Mouse (Mus musculus) limb, embryonic 12.5 days (tissue): Measurements from ENCODE around the gene Tmem106c. TPM values are rescaled to one million over a fixed set of nuclear protein-coding genes. Genes with fewer than 3 reads are reported as not detected.

ENCODE experiments used
- ATAC-seq: fragments of 200-750 bp; cut with Nextera tagmentation; 2 replicates; pipeline ENCODE4 v1.8.0; 2017; ENCODE audit warnings: low read depth, moderate TSS enrichment; ENCODE audit not compliant: insufficient number of reproducible peaks, insufficient read depth, low FRiP score, low TSS enrichment
- H3K27ac ChIP-seq: fragments of 300-500 bp; sonication (generic); 2 replicates; pipeline ENCODE4 v1.5.1; 2016; ENCODE audit warnings: mild to moderate bottlenecking, moderate library complexity
- H3K27me3 ChIP-seq: fragments of 300-500 bp; sonication (generic); 2 replicates; pipeline ENCODE4 v1.6.1; 2016; ENCODE audit warnings: mild to moderate bottlenecking, moderate library complexity
- H3K36me3 ChIP-seq: fragments of 300-500 bp; sonication (generic); 2 replicates; pipeline ENCODE4 v1.6.1; 2016; ENCODE audit warnings: mild to moderate bottlenecking, moderate library complexity
- H3K4me1 ChIP-seq: fragments of 300-500 bp; sonication (generic); replicated peaks from 2 replicates; pipeline ENCODE4 v1.6.1; 2016
- H3K4me2 ChIP-seq: fragments of 300-500 bp; sonication (generic); 2 replicates; pipeline ENCODE4 v1.6.1; 2016; ENCODE audit warnings: mild to moderate bottlenecking, moderate library complexity
- H3K4me3 ChIP-seq: fragments of 300-500 bp; sonication (generic); replicated peaks from 2 replicates; pipeline ENCODE4 v1.5.1; 2016; ENCODE audit warnings: mild to moderate bottlenecking
- H3K9ac ChIP-seq: fragments of 300-500 bp; sonication (generic); replicated peaks from 2 replicates; pipeline ENCODE4 v1.6.1; 2016; ENCODE audit warnings: mild to moderate bottlenecking, moderate library complexity
- H3K9me3 ChIP-seq: fragments of 300-500 bp; sonication (generic); 2 replicates; pipeline ENCODE4 v1.6.1; 2016; ENCODE audit warnings: mild to moderate bottlenecking, moderate library complexity
- WGBS: fragments of 180-500 bp; shearing (Covaris S2); methylation state at CpG from one replicate; pipeline ENCODE4 v1.1.7; 2016; 5-methylcytosine and 5-hydroxymethylcytosine counted together
- polyA plus RNA-seq: library from polyadenylated mRNA; unstranded; fragments of >200 nt; fragmentation: Nextera tagmentation; extraction: Ambion mirVana; gene quantifications from 2 replicates; pipeline ENCODE4 v1.2.1, GENCODE M21; 2016

Tmem106c gene
- polyA plus RNA-seq, 1 experiment from 2014 or later, result 33.9 TPM

- 1% methylated on average over 37 of the region's 37 CpGs for WGBS
- peak overlapping the region; percentile 93 for H3K9ac ChIP-seq
- H3K4me2 ChIP-seq, result peak overlapping the region; percentile 84
- H3K36me3 ChIP-seq, result peaks cover 39% of the 10 kb centered on the region
- H3K27ac ChIP-seq, result peak overlapping the region; percentile 97
- ATAC-seq, result no peak
- H3K27me3 ChIP-seq, result peaks cover 56% of the 10 kb centered on the region
- peak overlapping the region; percentile 72 for H3K4me3 ChIP-seq
- H3K4me1 ChIP-seq, result peaks cover 41% of the 10 kb centered on the region
- no peaks in the 10 kb centered on the region for H3K9me3 ChIP-seq
These were observed 37.5 kb downstream of the Tmem106c start for GRCm38 (mm10) chr15:98001321-98002112.

GRCm38 (mm10) chr15:98002113-98002990 lies 38.4 kb downstream of the Tmem106c start:
- Histone ChIP-seq H3K36me3 (peaks cover 31% of the 10 kb centered on the region), H3K27ac (peak overlapping the region; percentile 97), H3K4me1 (peaks cover 45% of the 10 kb centered on the region), H3K4me2 (peak overlapping the region; percentile 84), H3K27me3 (peaks cover 64% of the 10 kb centered on the region), H3K9me3 (no peaks in the 10 kb centered on the region), H3K9ac (peak overlapping the region; percentile 93), H3K4me3 (peak overlapping the region; percentile 72)
- ATAC-seq, result peak; percentile 60
- WGBS, result under 1% methylated on average over 40 of the region's 42 CpGs

DNA sequence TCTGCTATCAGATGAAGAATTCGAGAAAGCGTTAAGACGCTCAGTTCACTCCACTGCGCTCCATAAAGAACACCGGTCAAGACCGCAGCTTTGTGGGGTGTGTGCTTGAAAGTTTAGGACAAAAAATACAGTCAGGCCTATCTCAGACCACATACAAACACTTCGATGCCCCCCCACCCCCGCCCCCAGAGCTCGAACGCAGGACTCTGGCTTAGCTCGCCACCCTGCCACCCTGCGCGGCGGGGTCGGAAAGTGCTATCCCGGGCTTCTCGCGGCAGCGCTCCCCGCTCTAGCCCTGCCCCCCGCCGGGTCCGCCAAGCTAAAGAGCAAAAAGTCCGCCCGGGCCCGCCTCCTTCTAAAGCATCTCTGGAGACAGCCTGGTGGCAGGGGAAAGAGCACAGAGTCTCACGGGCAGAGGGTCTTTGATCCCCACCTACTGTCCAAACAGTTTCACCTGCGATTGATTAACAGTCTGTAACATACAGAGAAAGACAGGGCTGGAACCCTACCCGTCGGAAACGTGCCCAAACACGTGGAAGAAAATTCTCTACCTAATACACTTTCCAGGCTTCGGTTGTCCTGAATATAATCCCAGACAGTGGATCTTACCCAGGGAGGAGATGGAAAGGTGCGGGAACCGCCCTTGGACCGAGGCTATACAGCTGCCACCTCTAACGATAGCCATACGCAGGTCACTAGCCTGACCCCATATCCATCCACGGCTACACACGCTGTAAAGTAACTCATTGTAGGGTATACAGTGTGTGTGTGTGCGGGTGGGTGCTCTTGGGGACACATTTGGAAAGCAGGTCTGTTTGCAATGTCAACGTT lies 39.2 kb downstream of the Tmem106c start:
- Histone ChIP-seq H3K9me3 (no peaks in the 10 kb centered on the region), H3K4me2 (peak overlapping the region; percentile 84), H3K36me3 (peaks cover 22% of the 10 kb centered on the region), H3K27me3 (peaks cover 64% of the 10 kb centered on the region), H3K4me1 (peaks cover 45% of the 10 kb centered on the region), H3K4me3 (peak overlapping the region; percentile 72), H3K9ac (peak overlapping the region; percentile 93), H3K27ac (peak overlapping the region; percentile 97)
- no peak for ATAC-seq
- under 1% methylated on average over 42 of the region's 42 CpGs for WGBS

GRCm38 (mm10) chr15:98003822-98004739 lies 40.1 kb downstream of the Tmem106c start, which contains the start of gene Col2a1:
Gene Col2a1, minus strand, starts transcription at chr15:98004695.
- peak within 1 kb of the TSS; percentile 97 for H3K27ac ChIP-seq
- no peaks in the 10 kb centered on the region for H3K9me3 ChIP-seq
- peaks cover 14% of the 10 kb centered on the region for H3K36me3 ChIP-seq
- peak within 1 kb of the TSS; percentile 93 for H3K9ac ChIP-seq
- ATAC-seq, result peak; percentile 72; the same call in 1 of the 2 replicates
- under 1% methylated on average over 58 of the region's 59 CpGs for WGBS
- peaks cover 59% of the 10 kb centered on the region for H3K27me3 ChIP-seq
- peak within 1 kb of the TSS; percentile 72 for H3K4me3 ChIP-seq
- H3K4me1 ChIP-seq, result peaks cover 49% of the 10 kb centered on the region
- H3K4me2 ChIP-seq, result peak within 1 kb of the TSS; percentile 84

DNA sequence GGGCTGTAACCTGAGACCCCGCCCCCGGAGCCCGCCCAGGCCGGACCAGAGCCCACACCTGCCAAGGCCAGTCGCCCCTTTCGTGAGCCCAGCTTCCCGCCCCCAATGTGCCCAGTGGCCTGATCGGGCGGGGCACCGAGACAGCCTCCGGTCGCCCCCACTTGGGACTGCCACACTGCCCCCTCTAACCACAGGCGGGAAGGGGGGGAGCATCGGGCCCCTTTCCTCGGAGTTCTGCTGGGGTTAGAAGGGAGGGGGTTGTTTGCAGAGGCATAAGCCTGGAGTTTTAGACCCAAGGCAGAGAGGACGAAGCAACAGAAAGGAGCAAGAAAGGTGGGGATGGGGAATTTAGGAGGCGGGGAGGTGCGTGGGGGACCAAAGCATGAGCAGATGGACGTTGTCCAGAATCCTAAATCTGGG lies 40.8 kb downstream of the Tmem106c start:
- no peaks in the 10 kb centered on the region for H3K9me3 ChIP-seq
- WGBS, result under 1% methylated on average over 19 of the region's 19 CpGs
- H3K4me1 ChIP-seq, result peaks cover 50% of the 10 kb centered on the region
- H3K4me2 ChIP-seq, result peak overlapping the region; percentile 84
- H3K27ac ChIP-seq, result peak overlapping the region; percentile 97
- peaks cover 10% of the 10 kb centered on the region for H3K36me3 ChIP-seq
- peak; percentile 64 for ATAC-seq
- H3K9ac ChIP-seq, result peak overlapping the region; percentile 93
- H3K27me3 ChIP-seq, result peaks cover 56% of the 10 kb centered on the region
- H3K4me3 ChIP-seq, result peak overlapping the region; percentile 72

- no peak for ATAC-seq
- Histone ChIP-seq H3K4me3 (peak overlapping the region; percentile 72), H3K27me3 (peaks cover 55% of the 10 kb centered on the region), H3K36me3 (0 out of 2 replicates have a peak, but pooled peaks cover 5% of the 10 kb centered on the region), H3K9me3 (no peaks in the 10 kb centered on the region), H3K27ac (peak overlapping the region; percentile 97), H3K4me2 (peak overlapping the region; percentile 84), H3K4me1 (peaks cover 46% of the 10 kb centered on the region), H3K9ac (peak overlapping the region; percentile 93)
- WGBS, result 7% methylated on average over 11 of the region's 11 CpGs
These were observed 41.2 kb downstream of the Tmem106c start for GRCm38 (mm10) chr15:98005181-98005580.

- no peak for ATAC-seq
- 81% methylated on average over 6 of the region's 6 CpGs for WGBS
These were observed 48.8 kb downstream of the Tmem106c start for GRCm38 (mm10) chr15:98012810-98013209.

GRCm38 (mm10) chr15:98017925-98018324 lies 53.9 kb downstream of the Tmem106c start:
- H3K4me2 ChIP-seq, result no peak overlapping the region
- no peak overlapping the region for H3K9ac ChIP-seq
- no peak for ATAC-seq
- peaks cover 17% of the 10 kb centered on the region for H3K4me1 ChIP-seq
- no peaks in the 10 kb centered on the region for H3K9me3 ChIP-seq
- H3K27ac ChIP-seq, result no peak overlapping the region
- 78% methylated on average over 4 of the region's 4 CpGs for WGBS
- no peaks in the 10 kb centered on the region for H3K36me3 ChIP-seq
- H3K4me3 ChIP-seq, result no peak overlapping the region
- H3K27me3 ChIP-seq, result no peaks in the 10 kb centered on the region

More at GRCm38 (mm10) chr15:98012810-98013209, 48.8 kb downstream of the Tmem106c start:
- H3K27ac ChIP-seq, result no peak overlapping the region
- H3K4me3 ChIP-seq, result no peak overlapping the region
- no peaks in the 10 kb centered on the region for H3K9me3 ChIP-seq
- no peak overlapping the region for H3K9ac ChIP-seq
- no peaks in the 10 kb centered on the region for H3K36me3 ChIP-seq
- no peak overlapping the region for H3K4me2 ChIP-seq
- H3K4me1 ChIP-seq, result peaks cover 18% of the 10 kb centered on the region
- peaks cover 26% of the 10 kb centered on the region for H3K27me3 ChIP-seq

- no peak overlapping the region for H3K27ac ChIP-seq
- WGBS, result 74% methylated on average over 3 of the region's 3 CpGs
- H3K36me3 ChIP-seq, result no peaks in the 10 kb centered on the region
- H3K4me3 ChIP-seq, result no peak overlapping the region
- H3K9me3 ChIP-seq, result no peaks in the 10 kb centered on the region
- peaks cover 23% of the 10 kb centered on the region for H3K4me1 ChIP-seq
- no peak overlapping the region for H3K4me2 ChIP-seq
- no peaks in the 10 kb centered on the region for H3K27me3 ChIP-seq
- no peak for ATAC-seq
- H3K9ac ChIP-seq, result no peak overlapping the region
These were observed 55.0 kb downstream of the Tmem106c start for GRCm38 (mm10) chr15:98019047-98019446.
